Mouse (Mus musculus) lung, adult 2 months (tissue): ENCODE data around the gene Dcaf17. TPM values are rescaled to one million over a fixed set of nuclear protein-coding genes. Genes with fewer than 3 reads are reported as not detected.

Experiments used
- DNase-seq: peaks from one replicate; pipeline ENCODE4 v3.0.0; 2022
- H3K4me1 ChIP-seq: fragments of 200-500 bp; 2 replicates; pipeline ENCODE4 v1.6.1; 2011; ENCODE audit warnings: low read length; ENCODE audit not compliant: control insufficient read depth, insufficient read depth
- H3K4me3 ChIP-seq: fragments of 200-500 bp; replicated peaks from 2 replicates; pipeline ENCODE3; 2011; ENCODE audit warnings: low read depth, mild to moderate bottlenecking, control low read depth, low read length; ENCODE audit errors: extremely low read depth
- CTCF ChIP-seq: fragments of 200-500 bp; IDR thresholded peaks from 2 replicates; pipeline ENCODE4 v1.5.1; 2011; ENCODE audit warnings: mild to moderate bottlenecking, low read length, control low read depth; ENCODE audit not compliant: insufficient read depth
- POLR2A ChIP-seq: fragments of 200-500 bp; IDR thresholded peaks from 2 replicates; pipeline ENCODE4 v1.6.1; 2011; ENCODE audit warnings: low read depth, mild to moderate bottlenecking, control low read depth, low read length, borderline replicate concordance; ENCODE audit errors: extremely low read depth
- WGBS: fragments of 180-500 bp; shearing (Covaris S2); methylation state at CpG from one replicate; pipeline ENCODE4 v1.1.7; 2018; 5-methylcytosine and 5-hydroxymethylcytosine counted together
- polyA plus RNA-seq: library from polyadenylated mRNA; depleted of rRNA; stranded (reverse); fragments of >200 nt; gene quantifications from 2 replicates; pipeline ENCODE4 v1.2.3, GENCODE M21; 2012

Dcaf17 gene
- polyA plus RNA-seq, 1 experiment = 4.4 TPM

DNA sequence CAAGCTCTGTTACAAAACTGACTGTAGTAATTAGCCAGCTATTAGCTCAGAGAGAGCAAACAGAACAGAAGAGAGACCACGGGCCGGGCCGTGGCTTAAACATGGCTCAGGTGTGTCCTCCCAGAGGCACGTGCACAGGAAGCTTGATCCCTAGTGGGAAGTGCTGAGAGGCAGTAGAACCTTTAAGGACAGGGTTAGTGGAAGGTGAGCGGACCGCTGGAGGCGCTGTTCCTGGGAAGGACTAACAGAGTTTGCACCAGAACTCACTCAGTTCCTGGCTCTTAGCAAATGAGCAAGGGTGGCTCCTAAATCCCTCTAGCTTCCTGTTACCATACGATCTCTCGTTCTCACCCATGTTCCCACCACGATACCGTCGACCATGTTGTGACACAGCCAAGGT, 6.2 kb upstream of the Dcaf17 start:
- WGBS = 76% methylated on average over 12 of the region's 12 CpGs
- no peak for DNase-seq
- no peak overlapping the region for H3K4me3 ChIP-seq
- TF ChIP-seq POLR2A = no peak
- TF ChIP-seq CTCF = 0 out of 2 replicates have a peak, but pooled peaks have one; percentile 23
- H3K4me1 ChIP-seq = peaks cover 11% of the 10 kb centered on the region

- Histone ChIP-seq H3K4me1 (peaks cover 9% of the 10 kb centered on the region), H3K4me3 (no peak overlapping the region)
- WGBS = 87% methylated on average over 7 of the region's 7 CpGs
- no peak for TF ChIP-seq POLR2A
- TF ChIP-seq CTCF = no peak
- DNase-seq = no peak
Observed at GRCm38 (mm10) chr2:71050511-71050910, 4.6 kb upstream of the Dcaf17 start.

GRCm38 (mm10) chr2:71054716-71055115, 412 bp upstream of the Dcaf17 start:
- no peaks in the 10 kb centered on the region; the same call in 1 of the 2 replicates for H3K4me1 ChIP-seq
- H3K4me3 ChIP-seq = no peak overlapping the region
- 13% methylated on average over 9 of the region's 9 CpGs for WGBS
- no peak for DNase-seq
- TF ChIP-seq CTCF (no peak), POLR2A (no peak)

GRCm38 (mm10) chr2:71056115-71056835, 1.1 kb downstream of the Dcaf17 start:
- Histone ChIP-seq H3K4me3 (peak overlapping the region; percentile 80), H3K4me1 (no peaks in the 10 kb centered on the region; the same call in 1 of the 2 replicates)
- DNase-seq = no peak
- 10% methylated on average over 21 of the region's 21 CpGs for WGBS
- TF ChIP-seq CTCF = no peak
- TF ChIP-seq POLR2A = no peak

GRCm38 (mm10) chr2:71071601-71072000, 16.5 kb downstream of the Dcaf17 start:
- no peaks in the 10 kb centered on the region for H3K4me1 ChIP-seq

DNA sequence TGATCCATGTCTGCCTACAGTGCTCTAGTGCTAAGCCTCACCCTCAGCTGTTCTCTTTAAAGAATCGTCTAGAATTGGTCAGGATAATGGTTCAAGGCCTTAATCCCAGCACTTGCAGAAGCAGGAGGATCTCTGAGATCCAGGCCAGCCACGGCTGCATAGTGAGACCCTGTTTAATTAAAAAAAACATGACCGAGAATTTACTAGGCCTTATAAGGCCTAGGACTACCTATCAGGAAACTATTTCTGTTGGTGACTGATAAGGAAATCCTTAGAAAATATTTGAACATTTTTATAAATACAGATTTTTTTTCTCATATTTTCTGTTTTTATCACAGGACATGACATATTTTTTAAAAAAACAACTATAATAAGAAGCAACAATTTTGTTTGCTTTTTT, 18.2 kb downstream of the Dcaf17 start:
- 90% methylated on average over 3 of the region's 3 CpGs for WGBS
- TF ChIP-seq CTCF = no peak
- TF ChIP-seq POLR2A = no peak
- no peak for DNase-seq
- no peaks in the 10 kb centered on the region for H3K4me1 ChIP-seq
- no peak overlapping the region for H3K4me3 ChIP-seq

More at GRCm38 (mm10) chr2:71071601-71072000, 16.5 kb downstream of the Dcaf17 start:
- H3K4me3 ChIP-seq = no peak overlapping the region
- no peak for DNase-seq
- 95% methylated on average over 4 of the region's 4 CpGs for WGBS
- TF ChIP-seq POLR2A = no peak
- no peak for TF ChIP-seq CTCF

GRCm38 (mm10) chr2:71073828-71074227, 18.7 kb downstream of the Dcaf17 start:
- Histone ChIP-seq H3K4me1 (no peaks in the 10 kb centered on the region), H3K4me3 (no peak overlapping the region)
- TF ChIP-seq POLR2A (no peak), CTCF (no peak)
- DNase-seq = no peak
- 74% methylated on average over 3 of the region's 3 CpGs for WGBS

GRCm38 (mm10) chr2:71082416-71082815, 27.3 kb downstream of the Dcaf17 start:
- no peak for TF ChIP-seq CTCF
- no peak for TF ChIP-seq POLR2A
- no peak for DNase-seq
- Histone ChIP-seq H3K4me3 (no peak overlapping the region), H3K4me1 (no peaks in the 10 kb centered on the region; the same call in 1 of the 2 replicates)
- WGBS = 83% methylated on average over 7 of the region's 7 CpGs

- H3K4me3 ChIP-seq = no peak overlapping the region
- no peaks in the 10 kb centered on the region; the same call in 1 of the 2 replicates for H3K4me1 ChIP-seq
- TF ChIP-seq CTCF = no peak
- TF ChIP-seq POLR2A = no peak
- WGBS = 91% methylated on average over 6 of the region's 6 CpGs
- no peak for DNase-seq
Observed at GRCm38 (mm10) chr2:71083454-71084193, 28.5 kb downstream of the Dcaf17 start.
